9 mouse cellular contexts compared by ENCODE assay signal in the genomic region with DNA sequence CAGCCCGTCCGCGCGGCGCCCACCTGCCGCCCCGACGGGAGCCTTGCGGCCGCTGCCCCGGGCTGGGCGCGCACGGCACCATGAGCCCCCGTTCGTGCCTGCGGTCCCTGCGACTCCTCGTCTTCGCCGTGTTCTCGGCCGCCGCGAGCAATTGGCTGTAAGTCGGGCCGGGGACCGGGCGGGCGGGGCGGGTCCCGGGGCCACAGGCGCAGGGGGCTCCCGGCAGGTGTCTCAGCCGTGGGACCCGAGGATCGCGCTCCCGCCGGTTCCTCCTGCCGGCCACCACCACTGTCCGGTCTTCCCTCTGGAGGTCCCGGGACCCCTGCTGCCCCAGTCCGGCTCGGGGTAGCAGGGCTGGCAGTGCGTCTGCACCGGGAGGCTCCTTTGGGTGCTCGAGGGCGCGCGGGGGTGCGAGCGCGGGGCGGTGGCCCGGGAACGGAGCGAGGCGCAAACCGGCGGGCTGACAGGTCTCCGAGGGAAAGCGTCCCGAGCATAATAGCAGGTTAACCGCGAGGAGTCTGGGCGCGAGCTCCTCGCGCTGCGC. TPM values are rescaled to one million over a fixed set of nuclear protein-coding genes. Genes with fewer than 3 reads are reported as not detected.
A peak's percentile ranks its signal among the peaks of the same experiment; 100 is the strongest.
DNase-seq lines count a peak whose midpoint lies in the region; ATAC-seq and TF ChIP-seq lines count a peak whose summit lies in the region.
"Had no signal": no experiment of that assay in that cellular context is flagged by ENCODE, and none has a peak within 500 bp of the region (broad histone marks: within the 10 kb centered on the region; RNA-seq: fewer than 3 reads in every experiment).

No protein-coding gene starts in this region.

- under 1% methylated on average over 61 of the region's 71 CpGs for WGBS in intestine, embryonic 15.5 days
- WGBS in neural tube, embryonic 12.5 days, result 1% methylated on average over 69 of the region's 71 CpGs

- no peaks in the 10 kb centered on the region for H3K36me3 ChIP-seq in intestine, embryonic 15.5 days
- no peaks in the 10 kb centered on the region for H3K36me3 ChIP-seq in neural tube, embryonic 12.5 days

- intact Hi-C loops in left cerebral cortex, adult 2 months (cut with DNase I), result no loop called here
- intact Hi-C loops in left cerebral cortex, postnatal 4 days (cut with DNase I), result no loop called here

- TF ChIP-seq CTCF in left cerebral cortex, adult 2 months (IDR thresholded peaks at IDR 0.05), result no peak
- no peak for TF ChIP-seq CTCF in embryonic fibroblast, embryonic 13.5 days (IDR thresholded peaks at IDR 0.05; ENCODE audit: borderline replicate concordance, insufficient read depth, low read length)

- peak; percentile 37 to 51 for DNase-seq in left cerebral cortex, adult 2 months (ENCODE audit: extremely low spot score in 1 of 2, low spot score in 2 of 2)
- DNase-seq in left cerebral cortex, postnatal 4 days, result no peak
- DNase-seq in urinary bladder, postnatal 4 days (ENCODE audit: low spot score in 2 of 2), result no peak
- DNase-seq in right cerebral cortex, postnatal 4 days, result no peak
- DNase-seq in cerebellum, postnatal 4 days (ENCODE audit: low spot score in 2 of 2), result no peak

- peak overlapping the region; percentile 97 for H3K4me2 ChIP-seq in intestine, embryonic 15.5 days (replicated peaks)
- H3K4me2 ChIP-seq in neural tube, embryonic 12.5 days (replicated peaks), result peak overlapping the region; percentile 91

- no peaks in the 10 kb centered on the region for H3K4me1 ChIP-seq in embryonic fibroblast, embryonic 13.5 days (ENCODE audit: control insufficient read depth, insufficient read depth, low read length)
- peaks cover 32% of the 10 kb centered on the region for H3K4me1 ChIP-seq in intestine, embryonic 15.5 days (replicated peaks)
- H3K4me1 ChIP-seq in neural tube, embryonic 12.5 days, result peaks cover 65% of the 10 kb centered on the region

- peak overlapping the region; percentile 65 for H3K4me3 ChIP-seq in left cerebral cortex, adult 2 months
- H3K4me3 ChIP-seq in embryonic fibroblast, embryonic 13.5 days (ENCODE audit: insufficient read depth, low read length), result peak overlapping the region; percentile 24
- H3K4me3 ChIP-seq in intestine, embryonic 15.5 days (replicated peaks), result peak overlapping the region; percentile 53
- peak overlapping the region; percentile 76 for H3K4me3 ChIP-seq in neural tube, embryonic 12.5 days

- H3K27me3 ChIP-seq in intestine, embryonic 15.5 days (replicated peaks), result peaks cover 67% of the 10 kb centered on the region
- H3K27me3 ChIP-seq in neural tube, embryonic 12.5 days (replicated peaks), result peaks cover 37% of the 10 kb centered on the region

- no peak for ATAC-seq in intestine, embryonic 15.5 days
- no peak; the same call in 1 of the 2 replicates for ATAC-seq in neural tube, embryonic 12.5 days (ENCODE audit: low FRiP score, low read depth)
- ATAC-seq: activated CD4-positive, CD25-positive, alpha-beta regulatory T cell, adult 4 months had no signal

- peak overlapping the region; percentile 49 for H3K9ac ChIP-seq in intestine, embryonic 15.5 days
- H3K9ac ChIP-seq in neural tube, embryonic 12.5 days, result peak overlapping the region; percentile 89

- peak overlapping the region; percentile 85 for H3K27ac ChIP-seq in left cerebral cortex, adult 2 months
- no peak overlapping the region for H3K27ac ChIP-seq in embryonic fibroblast, embryonic 13.5 days (ENCODE audit: insufficient read depth, low read length)
- H3K27ac ChIP-seq in intestine, embryonic 15.5 days, result no peak overlapping the region
- peak overlapping the region; percentile 68; the same call in 1 of the 2 replicates for H3K27ac ChIP-seq in neural tube, embryonic 12.5 days

- no peaks in the 10 kb centered on the region for H3K9me3 ChIP-seq in intestine, embryonic 15.5 days
- H3K9me3 ChIP-seq in neural tube, embryonic 12.5 days, result no peaks in the 10 kb centered on the region

- TF ChIP-seq POLR2A in embryonic fibroblast, embryonic 13.5 days (IDR thresholded peaks at IDR 0.05; ENCODE audit: low read depth, low read length), result no peak

RNA-seq across cellular contexts. Expression of a gene that starts 0.4 kb away (rescaled TPM):
- 10 to 100 TPM; 13.1 to 14.1 TPM for total RNA-seq in left cerebral cortex, adult 2 months (2021)
- 1 to 10 TPM; 7.5 to 7.7 TPM for total RNA-seq in left cerebral cortex, postnatal 4 days (2021)
- polyA plus RNA-seq in embryonic fibroblast, embryonic 13.5 days (2011; ENCODE audit: insufficient read length, low read depth, missing spikeins), result 2.2 and 4.7 TPM in 2 replicates
- 2.8 and 4.0 TPM in 2 replicates for polyA plus RNA-seq in intestine, embryonic 15.5 days (2015; fragmentation: Nextera tagmentation; extraction: Ambion mirVana)
- polyA plus RNA-seq in neural tube, embryonic 12.5 days (2016; fragmentation: Nextera tagmentation; extraction: Ambion mirVana), result 16.1 and 17.4 TPM in 2 replicates

Comparison
In these comparisons a context has a peak if more than half of its experiments do, and no peak if none do; other contexts are left out.
1. DNase-seq: peak in left cerebral cortex, adult 2 months (2 of 2); none in left cerebral cortex, postnatal 4 days (single experiment), urinary bladder, postnatal 4 days (0 of 2), right cerebral cortex, postnatal 4 days (single experiment) and cerebellum, postnatal 4 days (0 of 2).
2. H3K27ac ChIP-seq: peak in left cerebral cortex, adult 2 months (single experiment) and neural tube, embryonic 12.5 days (single experiment); none in embryonic fibroblast, embryonic 13.5 days (single experiment) and intestine, embryonic 15.5 days (single experiment).
3. H3K4me3 ChIP-seq: peak in every context shown above with its lines; median percentile 76 in neural tube, embryonic 12.5 days; 65 in left cerebral cortex, adult 2 months; 53 in intestine, embryonic 15.5 days; 24 in embryonic fibroblast, embryonic 13.5 days.